8 mouse cellular contexts compared by ENCODE assay signal in genomic region chr15:99391975-99392374, GRCm38 (mm10). TPM values are rescaled to one million over a fixed set of nuclear protein-coding genes. Genes with fewer than 3 reads are reported as not detected.
DNase-seq lines count a peak whose midpoint lies in the region; ATAC-seq and TF ChIP-seq lines count a peak whose summit lies in the region.

No protein-coding gene starts in this region.

- no peak overlapping the region; the same call in 1 of the 2 replicates for H3K4me3 ChIP-seq in heart, adult 2 months
- peak overlapping the region; percentile 94 for H3K4me3 ChIP-seq in embryonic facial prominence, embryonic 10.5 days
- H3K4me3 ChIP-seq in midbrain, embryonic 10.5 days, result peak overlapping the region; percentile 91

- H3K27me3 ChIP-seq in heart, adult 2 months (ENCODE audit: control insufficient read depth, insufficient read depth, low read length), result no peaks in the 10 kb centered on the region
- H3K27me3 ChIP-seq in embryonic facial prominence, embryonic 10.5 days (replicated peaks; ENCODE audit: low read depth, poor library complexity, severe bottlenecking), result no peaks in the 10 kb centered on the region
- H3K27me3 ChIP-seq in midbrain, embryonic 10.5 days (ENCODE audit: low read depth, poor library complexity, severe bottlenecking), result no peaks in the 10 kb centered on the region

- WGBS in heart, adult 2 months, result 86% methylated on average over 6 of the region's 6 CpGs
- WGBS in embryonic facial prominence, embryonic 10.5 days, result 86% methylated on average over 6 of the region's 6 CpGs
- WGBS in midbrain, embryonic 10.5 days, result 84% methylated on average over 6 of the region's 6 CpGs

- peaks cover 5% of the 10 kb centered on the region for H3K79me2 ChIP-seq in heart, adult 2 months (replicated peaks; ENCODE audit: control insufficient read depth, insufficient read depth, low read length)

- TF ChIP-seq EP300 in heart, adult 2 months (IDR thresholded peaks at IDR 0.05; ENCODE audit: insufficient read depth, low read depth, low read length), result no peak

- no peak for ATAC-seq in granulocyte monocyte progenitor cell, adult 5-6 weeks (replicated peaks; ENCODE audit: poor library complexity, severe bottlenecking)

- no peak for TF ChIP-seq POLR2A in heart, adult 2 months (IDR thresholded peaks at IDR 0.05; ENCODE audit: insufficient read depth, low read depth, low read length)

- peaks cover 15% of the 10 kb centered on the region for H3K4me1 ChIP-seq in heart, adult 2 months (ENCODE audit: control insufficient read depth, insufficient read depth, low read length)
- peaks cover 48% of the 10 kb centered on the region for H3K4me1 ChIP-seq in embryonic facial prominence, embryonic 10.5 days
- H3K4me1 ChIP-seq in midbrain, embryonic 10.5 days, result peaks cover 47% of the 10 kb centered on the region

- H3K9me3 ChIP-seq in embryonic facial prominence, embryonic 10.5 days, result no peaks in the 10 kb centered on the region
- no peaks in the 10 kb centered on the region for H3K9me3 ChIP-seq in midbrain, embryonic 10.5 days (replicated peaks)

- H3K9ac ChIP-seq in heart, adult 2 months (ENCODE audit: low read depth, low read length), result no peak overlapping the region

- peak overlapping the region; percentile 71 for H3K27ac ChIP-seq in heart, adult 2 months
- peak overlapping the region; percentile 94 for H3K27ac ChIP-seq in embryonic facial prominence, embryonic 10.5 days (replicated peaks)
- H3K27ac ChIP-seq in midbrain, embryonic 10.5 days (replicated peaks), result peak overlapping the region; percentile 95

- H3K36me3 ChIP-seq in heart, adult 2 months (ENCODE audit: control insufficient read depth, insufficient read depth, low read length), result peaks cover 10% of the 10 kb centered on the region
- H3K36me3 ChIP-seq in embryonic facial prominence, embryonic 10.5 days (replicated peaks), result no peaks in the 10 kb centered on the region; the same call in 1 of the 2 replicates
- no peaks in the 10 kb centered on the region for H3K36me3 ChIP-seq in midbrain, embryonic 10.5 days

- no peak for DNase-seq in heart, adult 2 months
- DNase-seq in heart, adult 11 months, result no peak
- no peak for DNase-seq in embryonic facial prominence, embryonic 10.5 days (ENCODE audit: low spot score)
- peak; percentile 89 for DNase-seq in kidney, adult 11 months
- DNase-seq in midbrain, embryonic 10.5 days (ENCODE audit: low spot score), result no peak
- no peak for DNase-seq in embryo, embryonic 10.5 days (ENCODE audit: low spot score)
- no peak for DNase-seq in layer of hippocampus, adult 9-11 months

- no peak for TF ChIP-seq CTCF in heart, adult 2 months (IDR thresholded peaks at IDR 0.05)

- intact Hi-C loops in heart, adult 2 months (cut with DNase I), result no loop called here

RNA-seq across cellular contexts. Expression of gene Tmbim6, which starts 0.7 kb away (rescaled TPM):
- 100 to 1,000 TPM; 207 to 253 TPM for total RNA-seq in heart, adult 2 months (2021)
- polyA plus RNA-seq in heart, adult 2 months (2012; rRNA removed), result 334 and 409 TPM in 2 replicates
- 262 and 273 TPM in 2 replicates for polyA plus RNA-seq in embryonic facial prominence, embryonic 10.5 days (2016; fragmentation: Nextera tagmentation; extraction: Ambion mirVana)
- 288 and 305 TPM in 2 replicates for polyA plus RNA-seq in midbrain, embryonic 10.5 days (2016; fragmentation: Nextera tagmentation; extraction: Ambion mirVana)
- 383 and 409 TPM in 2 replicates for total RNA-seq in granulocyte monocyte progenitor cell, adult 5-6 weeks (2014; fragmentation: Nextera tagmentation)
- 163 and 164 TPM in 2 replicates for total RNA-seq in granulocyte monocyte progenitor cell, adult 5-6 weeks (2017)

RNA-seq across cellular contexts. Expression of gene Fmnl3, which starts 21.7 kb away (rescaled TPM):
- 10 to 100 TPM; 14.6 to 18.1 TPM for total RNA-seq in heart, adult 2 months (2021)
- polyA plus RNA-seq in heart, adult 2 months (2012; rRNA removed), result 18.6 and 29.3 TPM in 2 replicates
- polyA plus RNA-seq in embryonic facial prominence, embryonic 10.5 days (2016; fragmentation: Nextera tagmentation; extraction: Ambion mirVana), result 24.4 and 25.6 TPM in 2 replicates
- polyA plus RNA-seq in midbrain, embryonic 10.5 days (2016; fragmentation: Nextera tagmentation; extraction: Ambion mirVana), result 10.9 and 12.6 TPM in 2 replicates
- total RNA-seq in granulocyte monocyte progenitor cell, adult 5-6 weeks (2014; fragmentation: Nextera tagmentation), result 18.0 and 22.5 TPM in 2 replicates
- total RNA-seq in granulocyte monocyte progenitor cell, adult 5-6 weeks (2017), result 20.7 and 23.8 TPM in 2 replicates
